Mouse (Mus musculus) bone marrow, adult 2 months (tissue): Measurements from ENCODE around the gene Ntn4. TPM values are rescaled to one million over a fixed set of nuclear protein-coding genes. Genes with fewer than 3 reads are reported as not detected.

ENCODE experiments used
- H3K27ac ChIP-seq: fragments of 200-500 bp; 2 replicates; pipeline ENCODE4 v1.5.1; 2012; ENCODE audit warnings: low read depth, mild to moderate bottlenecking, control low read depth, inconsistent platforms, low read length; ENCODE audit not compliant: control insufficient read depth, poor library complexity, insufficient read depth
- H3K4me1 ChIP-seq: fragments of 200-500 bp; 2 replicates; pipeline ENCODE4 v1.6.1; 2011; ENCODE audit warnings: low read length; ENCODE audit not compliant: control insufficient read depth, insufficient read depth
- H3K4me3 ChIP-seq: fragments of 200-500 bp; replicated peaks from 2 replicates; pipeline ENCODE3; 2011; ENCODE audit warnings: mild to moderate bottlenecking, low read depth, low read length, control low read depth; ENCODE audit not compliant: control insufficient read depth
- CTCF ChIP-seq: fragments of 200-500 bp; IDR thresholded peaks from 2 replicates; pipeline ENCODE4 v1.5.1; 2011; ENCODE audit warnings: low read length, control low read depth; ENCODE audit not compliant: control insufficient read depth, insufficient read depth
- POLR2A ChIP-seq: fragments of 200-500 bp; IDR thresholded peaks from 2 replicates; pipeline ENCODE4 v1.6.1; 2011; ENCODE audit warnings: low read depth, mild to moderate bottlenecking, control low read depth, low read length, borderline replicate concordance; ENCODE audit not compliant: control insufficient read depth
- WGBS: fragments of 180-500 bp; shearing (Covaris S2); methylation state at CpG from one replicate; pipeline ENCODE4 v1.1.7; 2018; 5-methylcytosine and 5-hydroxymethylcytosine counted together
- polyA plus RNA-seq: library from polyadenylated mRNA; stranded (reverse); fragments of >200 nt; gene quantifications from 2 replicates; pipeline ENCODE4 v1.2.4, GENCODE M21; 2011; ENCODE audit warnings: low replicate concordance; ENCODE audit not compliant: missing spikeins, insufficient read depth, insufficient read length

Gene Ntn4
- polyA plus RNA-seq, 1 experiment = 3.7 TPM

- Histone ChIP-seq H3K27ac (no peak overlapping the region), H3K4me3 (no peak overlapping the region), H3K4me1 (no peaks in the 10 kb centered on the region)
- 84% methylated on average over 3 of the region's 3 CpGs for WGBS
- TF ChIP-seq CTCF (no peak), POLR2A (no peak)
These were observed 101.6 kb downstream of the Ntn4 start for GRCm38 (mm10) chr10:93742097-93742446.

DNA sequence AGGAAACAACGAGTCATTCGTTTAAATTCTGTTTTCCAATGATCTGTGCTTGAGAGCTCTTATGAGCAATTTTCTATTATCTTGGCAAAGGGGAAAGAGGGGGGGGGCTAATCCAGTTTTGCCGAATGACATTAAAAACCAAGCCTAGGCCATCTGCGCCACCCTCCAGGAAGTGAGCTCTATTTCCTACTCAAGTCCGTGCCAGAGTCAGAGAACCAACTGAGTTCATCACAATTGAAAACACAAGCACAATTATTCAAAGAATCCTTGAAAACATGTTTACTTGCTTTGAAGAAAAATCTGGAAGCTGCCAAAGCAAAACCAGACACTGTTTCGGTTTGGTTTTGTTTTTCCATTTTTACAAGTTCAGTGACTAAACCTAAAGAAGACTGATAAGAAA is 102.1 kb downstream of the Ntn4 start:
- Histone ChIP-seq H3K4me3 (no peak overlapping the region), H3K4me1 (no peaks in the 10 kb centered on the region), H3K27ac (no peak overlapping the region)
- 30% methylated on average over 6 of the region's 6 CpGs for WGBS
- TF ChIP-seq POLR2A = no peak

GRCm38 (mm10) chr10:93749267-93750192 is 109.0 kb downstream of the Ntn4 start:
- H3K4me3 ChIP-seq = no peak overlapping the region
- H3K4me1 ChIP-seq = no peaks in the 10 kb centered on the region
- no peak overlapping the region for H3K27ac ChIP-seq
- WGBS = 49% methylated on average over 21 of the region's 21 CpGs
- TF ChIP-seq POLR2A (no peak), CTCF (no peak)

DNA sequence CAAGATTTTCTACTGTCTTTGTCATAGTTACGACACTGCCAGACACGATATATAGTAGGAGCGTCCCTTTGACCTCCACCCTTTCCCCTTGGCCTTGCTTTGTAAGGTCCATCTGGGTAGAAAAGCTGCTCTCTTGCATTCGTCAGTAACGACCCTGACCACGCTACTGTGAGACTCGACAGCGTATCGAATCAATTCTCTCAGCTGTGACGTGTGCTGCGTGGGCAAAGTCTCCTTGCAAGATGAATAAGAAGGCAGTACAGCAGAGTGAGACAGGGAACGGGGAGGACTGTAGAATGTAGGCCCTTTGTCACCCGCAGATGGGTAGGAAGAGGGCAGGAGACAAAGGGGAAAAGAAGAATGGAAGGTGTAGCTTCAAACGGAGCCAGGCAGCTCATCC is 110.8 kb downstream of the Ntn4 start:
- 89% methylated on average over 14 of the region's 14 CpGs for WGBS
- no peak overlapping the region for H3K27ac ChIP-seq
- H3K4me3 ChIP-seq = no peak overlapping the region
- no peaks in the 10 kb centered on the region for H3K4me1 ChIP-seq
- no peak for TF ChIP-seq CTCF
- no peak for TF ChIP-seq POLR2A

- TF ChIP-seq CTCF (no peak), POLR2A (no peak)
- Histone ChIP-seq H3K4me1 (no peaks in the 10 kb centered on the region; the same call in none of the 2 replicates), H3K4me3 (no peak overlapping the region), H3K27ac (no peak overlapping the region)
- WGBS = 62% methylated on average over 13 of the region's 13 CpGs
These were observed 113.4 kb downstream of the Ntn4 start for GRCm38 (mm10) chr10:93753711-93754391.

- no peak overlapping the region for H3K27ac ChIP-seq
- H3K4me1 ChIP-seq = no peaks in the 10 kb centered on the region; the same call in none of the 2 replicates
- TF ChIP-seq POLR2A (no peak), CTCF (no peak)
- no peak overlapping the region for H3K4me3 ChIP-seq
- 86% methylated on average over 10 of the region's 10 CpGs for WGBS
These were observed 115.7 kb downstream of the Ntn4 start for GRCm38 (mm10) chr10:93756211-93756610.

DNA sequence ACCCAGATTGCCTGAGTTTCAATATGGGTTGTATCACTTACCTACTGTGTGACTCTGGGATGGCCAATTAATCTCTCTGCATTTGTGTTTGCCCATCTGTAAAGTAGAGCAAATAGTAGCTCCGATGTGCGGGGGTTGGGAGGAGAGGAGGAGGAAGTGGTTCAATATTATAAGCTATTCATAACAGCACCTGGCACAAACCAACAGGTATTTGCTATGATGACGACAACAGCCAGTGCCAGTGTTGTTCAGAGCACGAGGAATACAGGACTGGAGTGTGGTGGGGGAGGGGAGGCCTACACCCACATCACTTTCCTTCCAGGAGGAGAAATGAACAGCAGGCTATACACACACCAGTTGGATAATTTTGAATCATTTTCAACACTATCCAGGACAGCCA is 119.2 kb downstream of the Ntn4 start:
- Histone ChIP-seq H3K4me1 (no peaks in the 10 kb centered on the region; the same call in none of the 2 replicates), H3K27ac (no peak overlapping the region), H3K4me3 (no peak overlapping the region)
- WGBS = 69% methylated on average over 4 of the region's 4 CpGs
- no peak for TF ChIP-seq CTCF
- TF ChIP-seq POLR2A = no peak

DNA sequence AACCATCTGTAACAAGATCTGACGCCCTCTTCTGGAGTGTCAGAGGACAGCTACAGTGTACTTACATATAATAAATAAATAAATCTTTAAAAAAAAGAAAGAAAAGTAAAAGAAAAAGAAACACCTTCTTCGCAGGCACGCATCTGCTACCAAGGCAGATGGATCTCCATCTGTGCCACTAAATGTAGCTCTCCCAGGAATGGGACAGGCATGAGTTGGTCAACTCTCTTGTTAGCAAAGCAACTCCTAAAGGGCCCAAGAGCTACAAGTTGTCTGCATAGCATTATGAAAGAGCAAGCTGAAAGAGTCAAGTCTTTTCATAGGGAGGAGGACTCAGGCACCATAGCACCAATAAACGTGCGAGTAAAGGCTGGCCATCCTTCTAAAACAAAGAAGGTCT is 119.9 kb downstream of the Ntn4 start:
- 84% methylated on average over 5 of the region's 5 CpGs for WGBS

More for the DNA sequence above, 119.9 kb downstream of the Ntn4 start:
- Histone ChIP-seq H3K4me1 (no peaks in the 10 kb centered on the region; the same call in none of the 2 replicates), H3K27ac (no peak overlapping the region), H3K4me3 (no peak overlapping the region)
- no peak for TF ChIP-seq CTCF
- TF ChIP-seq POLR2A = no peak
